Mouse (Mus musculus) adrenal gland, postnatal 4 days (tissue): ENCODE results near the gene Gm28043. TPM values are rescaled to one million over a fixed set of nuclear protein-coding genes. Genes with fewer than 3 reads are reported as not detected.
"Not testable (repeated sequence)": the region's sequence is repeated elsewhere in the genome, so short reads cannot be mapped to it uniquely, and the experiment has no call there.

ENCODE experiments used
- DNase-seq, 2 experiments: peaks; one replicate each; pipeline ENCODE4 v3.0.0; 2021 to 2022; ENCODE audit warnings: low spot score in 2 of 2, mixed read lengths in 2 of 2
- long read RNA-seq, 2 experiments: library from polyadenylated mRNA; stranded (forward); transcript quantifications; one replicate each; pipeline ENCODE4 v2.0.0; 2021
- total RNA-seq, 2 experiments: library from RNA; stranded (reverse); gene quantifications; 2 replicates each; pipeline ENCODE4 v1.2.3; 2021

Gene Gm28043
- total RNA-seq = 1 to 10 TPM; 6.3 to 7.8 TPM
- long read RNA-seq, experiment 1 = 0 reads
- long read RNA-seq, experiment 2 = 0 reads

DNA sequence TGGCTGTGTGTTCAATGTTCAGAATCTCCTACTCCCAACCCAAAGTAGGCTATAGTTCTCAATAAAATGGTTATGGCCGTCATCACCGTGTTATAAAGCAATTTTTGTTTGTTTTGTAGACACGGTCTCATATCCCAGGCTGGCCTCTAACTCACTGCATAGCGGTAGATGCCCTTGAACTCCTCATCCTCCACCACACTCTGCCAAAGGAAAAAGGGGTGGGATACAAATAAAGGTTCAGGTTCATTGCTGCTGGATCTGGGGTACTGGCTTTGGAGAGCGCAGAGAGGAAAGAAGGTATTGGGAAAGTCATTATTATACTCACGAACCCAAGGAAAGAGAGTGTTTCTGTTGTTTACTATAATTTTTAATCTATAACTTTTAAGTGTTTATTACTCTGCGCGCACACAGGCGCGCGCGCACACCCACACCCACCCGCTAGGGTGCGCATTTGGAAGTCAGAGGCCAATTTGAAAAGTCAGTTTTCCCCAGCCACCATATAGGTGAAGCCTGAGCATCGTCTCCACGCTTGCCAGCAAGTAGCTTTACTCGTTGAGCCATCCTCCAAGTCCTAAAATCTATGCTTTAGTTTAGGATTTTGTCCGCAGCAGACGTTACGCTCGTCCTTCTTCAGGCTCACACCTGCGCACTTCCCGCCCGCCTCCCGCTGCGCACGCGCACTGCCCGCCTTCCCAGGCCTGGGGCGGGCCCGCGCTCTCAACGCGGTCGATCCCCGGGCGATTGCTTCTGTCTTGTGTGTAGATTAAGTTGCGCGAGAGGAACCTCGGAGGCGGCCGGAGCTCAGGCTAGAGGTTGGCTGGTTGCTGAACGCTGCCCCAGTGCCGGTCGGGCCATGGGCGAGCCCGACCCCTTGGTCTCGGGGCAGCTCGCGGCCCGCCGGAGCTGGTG is at the start of gene Gm28043, which contains the start of gene Rnf8:
Gene Gm28043, plus strand, starts transcription at position 762 of the 909 bp plus-strand sequence.
Gene Rnf8, plus strand, starts transcription at position 676 of the 909 bp plus-strand sequence.
- peak; percentile 83 to 91 for DNase-seq

GRCm38 (mm10) chr17:29565521-29565920 is 49.2 kb upstream of the Gm28043 start:
- no peak for DNase-seq

DNA sequence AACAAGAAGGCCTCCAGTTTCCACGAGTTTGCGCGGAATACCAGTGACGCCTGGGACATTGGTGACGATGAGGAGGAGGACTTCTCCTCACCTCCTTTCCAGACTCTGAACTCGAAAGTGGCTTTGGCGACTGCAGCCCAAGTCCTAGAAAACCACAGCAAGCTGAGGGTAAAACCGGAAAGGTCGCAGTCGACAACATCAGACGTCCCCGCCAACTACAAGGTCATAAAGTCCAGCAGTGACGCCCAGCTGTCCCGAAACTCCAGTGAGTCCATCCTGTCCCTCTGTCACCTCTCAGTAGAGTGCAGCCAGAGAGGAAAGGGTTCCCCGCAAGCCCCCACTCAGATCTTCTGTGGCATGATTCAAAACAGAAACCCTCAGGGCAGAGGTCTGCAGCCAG is 46.2 kb upstream of the Gm28043 start:
- DNase-seq = no peak

DNA sequence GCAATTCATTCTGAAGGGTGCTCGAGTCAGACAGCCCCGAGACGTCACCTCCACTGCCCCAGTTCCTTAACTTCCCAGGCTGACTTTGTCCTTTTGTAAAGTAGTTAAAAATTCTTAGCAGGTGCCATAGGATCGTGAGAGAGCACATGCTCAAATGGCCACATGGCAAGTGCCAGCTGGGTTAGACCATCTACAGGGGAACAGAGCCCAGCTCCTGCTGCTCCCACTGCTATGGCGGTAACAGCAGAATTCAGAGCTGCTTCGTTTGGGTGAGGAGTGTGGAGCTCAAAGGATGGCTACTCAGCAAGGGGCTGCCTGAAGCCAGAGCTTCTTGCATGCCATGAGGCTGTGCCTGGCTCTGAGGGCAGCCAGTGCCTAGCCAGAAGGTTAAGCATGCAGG is 44.8 kb upstream of the Gm28043 start:
- no peak for DNase-seq

DNA sequence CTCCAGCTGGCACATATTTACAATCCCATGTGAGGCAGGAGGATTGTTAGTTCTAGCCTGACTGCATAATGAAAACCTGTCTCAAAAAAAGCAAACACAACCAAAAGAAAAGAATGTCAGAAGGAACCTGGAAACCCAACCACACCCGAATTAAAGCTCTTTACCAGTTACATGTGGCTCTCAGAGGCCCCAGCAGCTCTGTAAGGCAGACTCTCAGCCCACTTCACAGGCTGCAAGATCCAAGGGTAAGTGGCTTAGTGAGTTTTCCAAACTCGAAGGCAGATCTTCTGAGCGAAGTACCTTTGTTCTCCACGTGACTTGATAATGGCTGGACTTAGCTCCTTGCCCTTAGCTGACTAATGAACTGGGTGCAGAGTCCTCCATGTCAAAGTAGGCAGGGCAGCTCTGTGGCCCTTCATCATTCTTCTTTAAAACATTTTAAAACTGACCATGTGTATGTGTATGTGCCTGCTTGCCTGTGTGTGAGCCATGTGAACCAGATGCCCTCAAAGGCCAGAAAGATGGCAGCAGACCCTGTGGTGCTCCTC is 35.0 kb upstream of the Gm28043 start:
- no peak for DNase-seq

- no peak for DNase-seq
These were observed 31.1 kb upstream of the Gm28043 start for GRCm38 (mm10) chr17:29583569-29583968.

- no peak for DNase-seq
These were observed 30.4 kb upstream of the Gm28043 start for GRCm38 (mm10) chr17:29584306-29584705.

GRCm38 (mm10) chr17:29584737-29585136 is 29.9 kb upstream of the Gm28043 start:
- DNase-seq = no peak

DNA sequence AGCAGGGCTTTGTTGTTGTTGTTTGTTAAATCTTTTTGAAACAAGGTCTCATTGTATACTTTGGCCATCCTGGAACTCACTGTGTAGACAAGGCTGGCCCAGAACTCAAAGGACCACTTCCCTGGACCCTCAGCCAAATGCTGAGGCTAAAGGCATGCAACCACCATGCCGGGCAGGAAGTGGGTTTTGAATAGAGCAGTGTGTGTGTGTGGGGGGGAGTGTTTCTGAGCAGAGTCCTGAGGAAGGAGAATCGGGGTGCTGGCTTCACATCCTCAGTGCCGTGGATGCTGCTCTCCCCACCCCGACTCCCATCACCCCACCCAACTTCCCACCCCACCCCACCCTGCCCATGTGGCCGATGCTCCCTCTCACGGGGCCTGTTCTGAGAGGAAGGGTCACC is 29.2 kb upstream of the Gm28043 start:
- DNase-seq = no peak

DNA sequence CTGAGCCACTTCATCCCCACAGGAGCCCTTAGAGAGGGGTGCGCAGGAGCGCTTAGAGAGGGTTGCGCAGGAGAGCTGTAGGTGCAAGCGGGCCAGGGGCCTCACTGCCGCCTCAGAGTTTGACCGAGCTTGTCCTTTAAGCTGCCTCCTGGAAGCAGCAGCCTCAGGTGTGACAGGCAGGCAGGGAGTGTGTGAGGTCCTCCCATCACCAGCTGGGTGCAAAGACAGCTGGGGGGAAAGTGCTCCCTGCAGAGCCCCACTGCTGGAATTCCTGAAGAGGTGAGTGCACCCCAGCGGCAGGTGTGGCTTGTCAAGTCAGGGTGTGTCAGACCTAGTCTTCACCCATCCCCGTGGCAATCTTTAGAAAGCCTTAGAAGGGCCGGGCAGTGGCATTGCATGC is 27.8 kb upstream of the Gm28043 start:
- no peak for DNase-seq

- DNase-seq = no peak
These were observed 25.3 kb upstream of the Gm28043 start for GRCm38 (mm10) chr17:29589221-29589898.

- no peak for DNase-seq
These were observed 18.5 kb upstream of the Gm28043 start for GRCm38 (mm10) chr17:29595891-29596770.

DNA sequence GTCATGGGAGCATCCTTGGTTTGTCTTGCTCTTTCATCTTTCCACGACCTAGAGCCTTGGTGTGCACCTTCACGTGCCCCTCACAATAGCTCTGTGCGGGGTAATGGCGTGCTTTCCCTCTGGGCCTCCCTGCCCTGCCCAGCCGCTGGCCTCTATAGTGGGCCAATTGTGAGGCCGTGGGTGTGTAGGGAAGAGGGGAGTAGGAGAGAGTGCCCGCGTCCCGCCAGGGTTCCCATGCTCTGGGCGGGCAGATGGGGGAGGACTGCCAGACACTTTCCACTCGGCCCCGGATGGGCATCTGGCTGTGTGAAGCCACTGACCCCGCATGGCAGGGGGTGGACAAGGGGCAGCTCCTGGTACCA is 17.9 kb upstream of the Gm28043 start:
- no peak for DNase-seq

- no peak for DNase-seq
These were observed 15.6 kb upstream of the Gm28043 start for GRCm38 (mm10) chr17:29599051-29599450.

GRCm38 (mm10) chr17:29599537-29599936 is 15.1 kb upstream of the Gm28043 start:
- DNase-seq = no peak

DNA sequence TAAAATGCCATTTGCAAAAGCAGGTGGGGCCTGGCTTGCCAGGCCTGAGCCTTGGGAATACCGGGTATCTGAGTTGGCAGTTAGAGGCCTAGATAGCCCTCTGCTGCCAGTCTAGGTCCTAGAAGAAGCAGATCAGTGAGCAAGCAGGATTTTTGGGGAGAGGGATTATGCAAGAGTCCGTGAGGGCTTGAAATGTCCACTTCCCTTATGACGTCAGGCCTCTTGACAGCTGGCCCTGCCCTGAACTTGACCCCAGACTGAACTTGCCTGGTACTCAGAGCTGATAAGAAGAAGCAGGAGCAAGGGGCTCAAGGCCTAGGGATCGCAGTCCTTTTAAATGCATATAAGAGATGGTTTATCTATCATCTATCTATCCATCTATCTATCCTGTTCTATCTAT is 13.3 kb upstream of the Gm28043 start:
- DNase-seq = no peak

DNA sequence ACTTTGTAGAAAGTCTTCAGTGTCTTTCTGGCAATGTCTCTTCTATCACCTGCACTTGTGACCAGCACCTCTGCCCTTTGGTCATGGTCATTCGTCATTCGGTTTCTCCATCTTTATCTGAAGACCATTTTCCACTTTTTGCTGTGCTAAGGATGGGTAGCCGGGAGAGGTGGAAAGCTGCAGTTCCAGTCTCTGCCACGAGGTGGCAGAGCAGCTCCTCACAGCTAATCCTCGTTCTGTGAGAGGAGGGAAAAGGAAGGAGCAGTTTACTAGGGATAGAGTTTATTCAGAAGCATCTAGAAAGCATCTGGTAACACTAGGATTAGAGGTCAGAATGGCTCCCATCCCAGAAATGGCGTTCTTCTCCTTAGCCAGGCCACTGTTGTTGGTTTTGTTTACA is 11.4 kb upstream of the Gm28043 start:
- DNase-seq = peak; percentile 57 to 62

DNA sequence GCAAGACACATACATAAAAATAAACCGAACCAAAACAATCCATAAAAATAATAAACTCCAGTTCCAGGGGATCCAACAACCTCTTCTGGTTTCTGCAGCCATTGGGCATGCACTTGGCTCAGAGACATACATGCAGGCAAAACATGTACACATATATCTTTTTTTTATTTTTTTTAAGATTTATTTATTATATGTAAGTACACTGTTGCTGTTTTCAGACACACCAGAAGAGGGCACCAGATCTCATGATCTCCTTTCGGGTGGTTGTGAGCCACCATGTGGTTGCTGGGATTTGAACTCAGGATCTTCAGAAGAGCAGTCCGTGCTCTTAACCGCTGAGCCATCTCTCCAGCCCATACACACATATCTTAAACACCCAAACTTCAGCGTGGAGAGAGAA is 1.2 kb upstream of the Gm28043 start:
- not testable (repeated sequence) for DNase-seq

GRCm38 (mm10) chr17:29615024-29615551 is 412 bp downstream of the Gm28043 start:
- DNase-seq = no peak

DNA sequence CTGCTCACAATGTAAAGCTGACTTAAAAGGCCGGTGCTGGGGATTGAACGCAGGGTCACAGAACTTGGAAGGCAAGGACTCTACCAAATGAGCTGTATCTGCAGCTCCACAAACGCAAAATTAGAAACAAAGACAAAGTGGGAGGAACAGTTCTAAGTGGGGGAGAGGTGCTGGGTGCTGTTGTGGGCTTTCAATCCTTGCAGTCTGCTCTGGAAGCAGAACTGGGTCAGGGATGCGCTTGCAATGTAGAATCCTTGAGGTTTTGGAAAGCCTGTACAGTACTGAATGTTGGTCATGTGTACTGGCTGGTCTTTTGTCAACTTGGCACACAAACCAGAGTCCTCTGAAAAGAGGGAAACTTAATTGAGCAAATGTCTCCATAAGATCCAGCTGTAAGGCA is 940 bp downstream of the Gm28043 start:
- DNase-seq = no peak

DNA sequence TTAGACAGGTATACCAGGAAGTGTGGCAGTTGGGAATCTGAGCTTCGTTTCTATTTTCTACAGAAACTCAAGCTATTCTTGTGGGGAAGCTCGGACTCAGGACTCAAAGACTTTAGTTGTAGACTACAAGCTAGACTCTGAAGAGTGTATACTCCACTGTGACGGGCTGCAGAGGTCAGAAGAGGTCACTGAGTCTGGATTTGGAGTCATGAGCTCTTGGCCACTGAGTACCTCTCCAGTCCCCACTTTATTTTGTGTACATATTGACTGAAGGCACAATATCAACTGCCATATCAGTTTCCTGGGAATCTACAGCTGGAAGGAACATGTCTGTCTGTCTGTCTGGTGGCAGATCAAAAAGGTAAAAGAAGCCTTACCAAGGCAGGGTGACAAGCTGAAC is 4.6 kb downstream of the Gm28043 start:
- no peak for DNase-seq
